Mouse (Mus musculus) lung, postnatal 0 days (tissue): ENCODE measurements at regions not wholly inside any gene's neighbourhood (a gene's known extent, or its start where the extent isn't known, plus 50 kb on each side); places are given as distances from the start of the nearest gene placed in this dataset.
"Not testable (repeated sequence)": the region's sequence is repeated elsewhere in the genome, so short reads cannot be mapped to it uniquely, and the experiment has no call there.

ENCODE experiments used
- ATAC-seq: fragments of 200-750 bp; cut with Nextera tagmentation; 2 replicates; pipeline ENCODE4 v1.8.0; 2017; ENCODE audit warnings: moderate library complexity
- DNase-seq: peaks from one replicate; pipeline ENCODE4 v3.0.0-alpha.2; 2016; ENCODE audit warnings: low spot score
- H3K27ac ChIP-seq: fragments of 300-500 bp; sonication (generic); 2 replicates; pipeline ENCODE4 v1.5.1; 2014; ENCODE audit warnings: antibody characterized with exemption, mild to moderate bottlenecking, low read length, mixed read lengths
- H3K27me3 ChIP-seq: fragments of 300-500 bp; sonication (generic); replicated peaks from 2 replicates; pipeline ENCODE4 v1.6.1; 2014; ENCODE audit warnings: low read length, mixed read lengths; ENCODE audit not compliant: insufficient read depth
- H3K36me3 ChIP-seq: fragments of 300-500 bp; sonication (generic); 2 replicates; pipeline ENCODE4 v1.6.1; 2014; ENCODE audit warnings: low read length, mixed read lengths; ENCODE audit not compliant: insufficient read depth
- H3K4me1 ChIP-seq: fragments of 300-500 bp; sonication (generic); 2 replicates; pipeline ENCODE4 v1.6.1; 2014; ENCODE audit warnings: antibody characterized with exemption, low read depth, low read length, mixed read lengths; ENCODE audit not compliant: insufficient read depth
- H3K4me2 ChIP-seq: fragments of 300-500 bp; sonication (generic); replicated peaks from 2 replicates; pipeline ENCODE4 v1.6.1; 2014; ENCODE audit warnings: low read depth, mild to moderate bottlenecking, low read length, moderate library complexity, mixed read lengths
- H3K4me3 ChIP-seq: fragments of 300-500 bp; sonication (generic); 2 replicates; pipeline ENCODE4 v1.5.1; 2014; ENCODE audit warnings: low read depth, low read length
- H3K9ac ChIP-seq: fragments of 300-500 bp; sonication (generic); replicated peaks from 2 replicates; pipeline ENCODE4 v1.6.1; 2014; ENCODE audit warnings: low read depth, mild to moderate bottlenecking
- H3K9me3 ChIP-seq: fragments of 300-500 bp; sonication (generic); 2 replicates; pipeline ENCODE4 v1.6.1; 2016; ENCODE audit warnings: low read length, mixed read lengths
- CTCF ChIP-seq: IDR thresholded peaks from 2 replicates; pipeline ENCODE4 v1.5.1; 2016; ENCODE audit warnings: antibody characterized with exemption, mild to moderate bottlenecking
- EP300 ChIP-seq: IDR thresholded peaks from 2 replicates; pipeline ENCODE4 v1.6.1; 2016; ENCODE audit warnings: antibody characterized with exemption, mild to moderate bottlenecking, control low read depth
- WGBS: fragments of 180-500 bp; shearing (Covaris S2); extraction: QIAGEN DNeasy Blood & Tissue Kit; methylation state at CpG from one replicate; pipeline ENCODE4 v1.1.7; 2014; 5-methylcytosine and 5-hydroxymethylcytosine counted together

GRCm38 (mm10) chr4:3066051-3066736, 100.9 kb upstream of the Vmn1r2 start:
- H3K27ac ChIP-seq = no peak overlapping the region
- TF ChIP-seq EP300 = no peak
- TF ChIP-seq CTCF = no peak
- H3K4me3 ChIP-seq = no peak overlapping the region
- H3K36me3 ChIP-seq = no peaks in the 10 kb centered on the region
- no peak for ATAC-seq
- peaks cover 39% of the 10 kb centered on the region for H3K9me3 ChIP-seq
- 73% methylated on average over 5 of the region's 5 CpGs for WGBS
- no peaks in the 10 kb centered on the region for H3K27me3 ChIP-seq
- no peaks in the 10 kb centered on the region for H3K4me1 ChIP-seq
- H3K4me2 ChIP-seq = no peak overlapping the region
- no peak overlapping the region for H3K9ac ChIP-seq
- no peak for DNase-seq

GRCm38 (mm10) chr4:3067265-3067664, 99.9 kb upstream of the Vmn1r2 start:
- no peak overlapping the region for H3K27ac ChIP-seq
- TF ChIP-seq CTCF = no peak
- TF ChIP-seq EP300 = no peak
- no peak overlapping the region for H3K4me2 ChIP-seq
- ATAC-seq = no peak
- 49% methylated on average over 2 of the region's 2 CpGs for WGBS
- no peak overlapping the region for H3K9ac ChIP-seq
- H3K27me3 ChIP-seq = no peaks in the 10 kb centered on the region
- peaks cover 39% of the 10 kb centered on the region for H3K9me3 ChIP-seq
- no peaks in the 10 kb centered on the region for H3K36me3 ChIP-seq
- no peak overlapping the region for H3K4me3 ChIP-seq
- H3K4me1 ChIP-seq = no peaks in the 10 kb centered on the region
- DNase-seq = no peak

GRCm38 (mm10) chr4:3067666-3068065, 99.5 kb upstream of the Vmn1r2 start:
- no peak for TF ChIP-seq EP300
- Histone ChIP-seq H3K9ac (no peak overlapping the region), H3K27ac (no peak overlapping the region), H3K4me1 (no peaks in the 10 kb centered on the region), H3K4me2 (no peak overlapping the region), H3K27me3 (no peaks in the 10 kb centered on the region), H3K9me3 (peaks cover 43% of the 10 kb centered on the region), H3K36me3 (no peaks in the 10 kb centered on the region), H3K4me3 (no peak overlapping the region)
- no peak for DNase-seq
- WGBS = 36% methylated on average over 2 of the region's 2 CpGs
- ATAC-seq = peak; percentile 34

- no peak overlapping the region for H3K4me3 ChIP-seq
- ATAC-seq (peak; percentile 21; the same call in 1 of the 2 replicates), DNase-seq (no peak)
- TF ChIP-seq EP300 (no peak), CTCF (no peak)
- no peak overlapping the region for H3K9ac ChIP-seq
- WGBS = 82% methylated on average over 6 of the region's 6 CpGs
- H3K27me3 ChIP-seq = no peaks in the 10 kb centered on the region
- no peak overlapping the region for H3K4me2 ChIP-seq
- no peaks in the 10 kb centered on the region for H3K36me3 ChIP-seq
- no peak overlapping the region for H3K27ac ChIP-seq
- no peaks in the 10 kb centered on the region for H3K4me1 ChIP-seq
- peaks cover 36% of the 10 kb centered on the region for H3K9me3 ChIP-seq
These were observed 98.6 kb upstream of the Vmn1r2 start for GRCm38 (mm10) chr4:3068306-3069223.

GRCm38 (mm10) chr4:3069341-3069740, 97.8 kb upstream of the Vmn1r2 start:
- Histone ChIP-seq H3K4me3 (no peak overlapping the region), H3K27me3 (no peaks in the 10 kb centered on the region), H3K4me2 (no peak overlapping the region), H3K4me1 (no peaks in the 10 kb centered on the region), H3K9me3 (peaks cover 35% of the 10 kb centered on the region), H3K9ac (no peak overlapping the region), H3K36me3 (no peaks in the 10 kb centered on the region), H3K27ac (no peak overlapping the region)
- ATAC-seq = peak; percentile 14; the same call in 1 of the 2 replicates
- DNase-seq = no peak
- WGBS = 67% methylated on average over 1 of the region's 1 CpGs
- TF ChIP-seq EP300 (no peak), CTCF (no peak)

- peaks cover 30% of the 10 kb centered on the region for H3K9me3 ChIP-seq
- ATAC-seq = not testable (repeated sequence)
These were observed 95.8 kb upstream of the Vmn1r2 start for GRCm38 (mm10) chr4:3071326-3071725.

More at GRCm38 (mm10) chr4:3071326-3071725, 95.8 kb upstream of the Vmn1r2 start:
- H3K4me2 ChIP-seq, H3K4me1 ChIP-seq, H3K27ac ChIP-seq, H3K27me3 ChIP-seq, H3K36me3 ChIP-seq, DNase-seq, H3K4me3 ChIP-seq, H3K9ac ChIP-seq: not testable (repeated sequence)
- WGBS = 67% methylated on average over 6 of the region's 6 CpGs
